Mouse (Mus musculus) neutrophil, adult 65 days (primary cell): ENCODE results near the gene Tufm. TPM values are rescaled to one million over a fixed set of nuclear protein-coding genes. Genes with fewer than 3 reads are reported as not detected.

Source experiments
- total RNA-seq: library from RNA; stranded (reverse); gene quantifications from 2 replicates; pipeline ENCODE4 v1.2.4, GENCODE M21; 2023

Gene Tufm
- total RNA-seq: 28.4 and 33.9 TPM in 2 replicates

DNA sequence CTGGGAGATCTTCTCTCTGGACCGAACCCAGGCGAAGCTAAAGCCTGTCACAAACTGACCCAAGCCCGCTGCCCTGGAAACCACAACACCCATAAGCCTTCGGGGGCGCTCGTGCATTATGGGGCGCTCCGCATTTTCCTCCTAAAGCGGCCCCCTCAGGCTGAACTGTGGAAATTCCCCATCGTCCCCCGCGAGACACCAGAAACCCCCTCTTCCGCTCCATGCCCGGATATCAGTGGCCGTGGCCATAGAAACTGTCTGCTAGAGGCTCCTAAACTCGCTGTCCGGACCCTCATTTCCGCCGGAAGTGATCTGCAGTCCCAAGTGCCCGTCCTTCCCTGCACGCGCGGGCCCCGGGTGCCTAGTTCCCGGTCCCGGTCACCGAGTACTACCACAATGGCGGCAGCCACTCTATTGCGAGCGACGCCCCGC, at the start of gene Tufm:
Tufm (plus strand) TSS at position 310 of the 432 bp plus-strand sequence.

DNA sequence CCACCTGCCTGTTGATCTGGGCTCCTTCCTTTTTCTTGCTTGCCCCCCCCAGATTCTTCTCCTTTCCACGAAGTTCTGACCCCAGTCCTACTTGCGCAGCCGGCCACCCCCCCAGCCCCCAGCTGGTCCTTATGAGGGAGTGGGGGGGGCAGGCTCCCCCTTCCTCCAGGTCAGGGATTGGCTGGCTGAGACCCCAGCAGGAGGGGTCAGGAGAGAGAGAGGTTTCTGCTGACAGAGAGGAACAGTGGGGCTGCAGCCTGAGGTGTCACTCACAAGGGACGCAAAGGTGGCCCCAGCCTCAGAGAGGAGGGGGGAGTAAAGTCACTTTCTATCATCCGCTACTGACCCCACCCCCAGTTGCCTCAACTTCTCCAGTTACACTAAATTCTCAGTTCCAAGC, 24.2 kb upstream of the Tufm start, which contains the start of gene Atp2a1:
Atp2a1 (minus strand) TSS at position 105 of the 400 bp plus-strand sequence.

DNA sequence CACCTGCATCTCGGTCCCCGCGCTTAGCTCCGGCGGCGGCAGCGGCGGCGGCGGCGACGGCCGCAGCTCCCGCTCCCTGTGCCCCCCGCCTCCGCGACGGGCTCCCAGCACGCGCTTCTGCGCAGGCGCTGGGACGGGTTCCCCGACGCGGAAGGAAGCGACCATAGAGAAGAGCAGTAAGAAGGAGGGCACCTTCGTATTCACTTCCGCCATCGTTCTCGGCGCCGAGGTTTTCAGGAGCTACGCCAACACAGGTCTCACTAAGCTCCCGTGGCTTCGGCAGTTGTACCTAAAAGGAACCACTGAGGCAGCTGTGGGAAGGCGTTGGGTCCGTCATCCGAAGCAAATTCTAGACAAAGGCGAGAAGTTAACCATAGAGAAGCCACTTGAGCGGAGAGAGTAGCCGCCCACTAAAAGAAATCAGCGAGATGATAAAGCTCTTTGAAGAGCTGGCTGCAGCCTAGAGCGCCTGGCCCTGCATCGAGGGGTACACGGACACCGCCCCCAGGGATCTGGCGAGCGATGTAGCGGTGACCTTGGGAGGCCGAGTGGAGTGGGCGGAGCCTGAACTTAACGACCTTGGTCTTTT, 12.1 kb upstream of the Tufm start, which contains the start of gene Sh2b1:
Sh2b1 (minus strand) TSS at position 432 of the 589 bp plus-strand sequence.

DNA sequence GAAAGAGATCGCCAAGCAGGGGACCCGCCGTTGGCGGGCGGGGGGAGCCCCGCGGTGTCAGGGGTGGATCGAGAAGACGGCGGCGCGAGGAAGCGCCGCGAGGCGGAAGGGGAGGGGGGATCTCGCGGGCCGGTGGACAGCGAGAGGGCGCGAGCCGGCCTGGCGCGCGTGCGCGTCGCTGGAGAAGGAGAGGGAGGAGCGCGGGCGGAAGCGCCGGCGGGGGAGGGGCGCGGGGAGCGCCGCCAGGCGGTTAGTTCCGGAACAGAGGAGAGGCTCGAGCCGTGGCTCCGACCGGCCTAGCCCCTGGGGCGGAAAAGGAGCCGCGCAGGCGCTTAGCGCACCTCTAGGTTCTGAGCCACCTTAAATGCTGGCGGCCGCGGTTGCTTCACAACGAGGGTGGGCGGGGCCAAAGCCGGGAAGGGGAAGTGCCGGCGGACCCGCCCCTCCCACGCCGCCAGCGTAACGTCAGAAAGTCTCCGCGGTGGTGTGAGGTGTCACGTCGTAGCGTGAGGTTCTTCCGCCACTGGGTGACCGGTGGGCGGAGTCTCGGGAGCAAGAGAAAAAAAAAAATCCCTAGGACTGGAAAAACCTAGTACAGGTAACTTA, 16.2 kb downstream of the Tufm start, which contains the start of gene Atxn2l:
Atxn2l (minus strand) TSS at position 165 of the 606 bp plus-strand sequence.

Other genes starting within 250 kb of the Tufm start
- gene Sbk1, start 214.7 kb upstream of the Tufm start, total RNA-seq: 5.0 and 7.4 TPM in 2 replicates
- 1.00 and 3.6 TPM in 2 replicates for gene Lat, start 117.8 kb upstream of the Tufm start, total RNA-seq
- 40.0 and 61.0 TPM in 2 replicates for gene Spns1, start 109.9 kb upstream of the Tufm start, total RNA-seq
- gene Nfatc2ip, start 90.6 kb upstream of the Tufm start, total RNA-seq: 11.9 and 12.2 TPM in 2 replicates
- 2.7 and 5.7 TPM in 2 replicates for gene Cd19, start 72.5 kb upstream of the Tufm start, total RNA-seq
- 12.6 and 13.9 TPM in 2 replicates for gene Rabep2, start 58.6 kb upstream of the Tufm start, total RNA-seq
- 0.44 and 1.2 TPM in 2 replicates for gene Atp2a1, start 24.3 kb upstream of the Tufm start, total RNA-seq
- gene Sh2b1, start 11.9 kb upstream of the Tufm start, total RNA-seq: 43.1 and 54.3 TPM in 2 replicates
- gene Atxn2l, start 16.1 kb downstream of the Tufm start, total RNA-seq: 126 and 137 TPM in 2 replicates
- gene Eif3c, start 79.0 kb downstream of the Tufm start, total RNA-seq: 70.7 and 76.0 TPM in 2 replicates
- gene Apobr, start 97.6 kb downstream of the Tufm start, total RNA-seq: 179 and 277 TPM in 2 replicates
- gene Cln3, start 98.5 kb downstream of the Tufm start, total RNA-seq: 387 and 438 TPM in 2 replicates
- gene Il27, start 107.6 kb downstream of the Tufm start, total RNA-seq: 1.7 and 4.0 TPM in 2 replicates
- gene Nupr1, start 143.5 kb downstream of the Tufm start, total RNA-seq: 7.5 and 8.5 TPM in 2 replicates
- 11.2 and 16.0 TPM in 2 replicates for gene Sgf29, start 161.9 kb downstream of the Tufm start, total RNA-seq
- gene Sult1a1, start 189.1 kb downstream of the Tufm start, total RNA-seq: 1.1 TPM in 1 of 2 replicates, not detected in the other
- gene Bola2, start 208.0 kb downstream of the Tufm start, total RNA-seq: 41.8 and 49.9 TPM in 2 replicates
- gene Slx1b, start 208.4 kb downstream of the Tufm start, total RNA-seq: 5.1 and 6.8 TPM in 2 replicates
- 1,908 and 2,111 TPM in 2 replicates for gene Coro1a, start 220.4 kb downstream of the Tufm start, total RNA-seq